Mouse (Mus musculus) cortical plate, adult 2 months (tissue): ENCODE measurements at regions not wholly inside any gene's neighbourhood (a gene's known extent, or its start where the extent isn't known, plus 50 kb on each side); places are given as distances from the start of the nearest gene placed in this dataset.

Source experiments
- H3K27ac ChIP-seq: fragments of 200-500 bp; 2 replicates; pipeline ENCODE4 v1.5.1; 2012; ENCODE audit warnings: low read length, control low read depth, inconsistent platforms; ENCODE audit not compliant: insufficient read depth
- H3K4me1 ChIP-seq: fragments of 200-500 bp; 2 replicates; pipeline ENCODE4 v1.6.1; 2011; ENCODE audit warnings: low read length; ENCODE audit not compliant: control insufficient read depth, insufficient read depth
- H3K4me3 ChIP-seq: fragments of 200-500 bp; 2 replicates; pipeline ENCODE4 v1.5.1; 2011; ENCODE audit warnings: mild to moderate bottlenecking, low read length, control low read depth; ENCODE audit not compliant: insufficient read depth
- CTCF ChIP-seq: fragments of 200-500 bp; IDR thresholded peaks from 2 replicates; pipeline ENCODE4 v1.5.1; 2011; ENCODE audit warnings: mild to moderate bottlenecking, control low read depth, low read length; ENCODE audit not compliant: insufficient read depth; ENCODE audit errors: extremely low read depth
- POLR2A ChIP-seq: fragments of 200-500 bp; IDR thresholded peaks from 2 replicates; pipeline ENCODE4 v1.6.1; 2011; ENCODE audit warnings: mild to moderate bottlenecking, low read length, control low read depth; ENCODE audit not compliant: insufficient read depth; ENCODE audit errors: extremely low read depth

DNA sequence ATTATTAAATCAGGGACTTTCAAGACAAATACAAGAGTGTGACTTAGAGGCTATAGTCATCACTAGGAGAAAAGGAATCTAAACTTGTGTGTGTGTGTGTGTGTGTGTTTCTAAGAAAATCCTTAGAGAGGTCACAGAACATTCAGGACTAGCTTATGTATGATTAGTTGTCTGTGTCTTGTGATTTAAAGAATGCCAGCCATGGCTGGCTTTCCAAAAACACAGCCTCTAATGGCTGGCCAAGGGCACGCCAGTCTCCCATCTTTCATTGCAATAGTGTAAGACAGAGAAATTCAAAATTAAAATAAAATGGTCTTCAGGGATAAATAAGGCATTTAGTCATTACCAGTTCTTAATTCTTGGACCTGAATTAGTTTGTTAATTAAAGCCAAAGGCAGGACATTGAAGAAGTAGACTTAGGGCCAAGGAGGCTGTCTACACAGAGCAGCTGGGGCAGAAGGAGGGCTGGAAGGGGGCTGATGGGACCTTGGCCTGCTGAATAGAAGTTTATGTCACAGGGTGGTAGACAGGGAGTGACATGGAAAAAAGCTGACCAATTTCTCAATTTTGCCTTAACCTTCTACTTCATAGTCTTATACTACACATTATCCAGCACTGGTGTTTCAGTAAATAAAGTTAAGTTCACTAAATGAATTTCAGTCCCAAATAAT, 363.0 kb downstream of the Pbx1 start:
- H3K4me3 ChIP-seq, result no peak overlapping the region
- no peak overlapping the region for H3K27ac ChIP-seq
- no peaks in the 10 kb centered on the region for H3K4me1 ChIP-seq
- no peak for TF ChIP-seq POLR2A
- TF ChIP-seq CTCF, result no peak
